Mouse (Mus musculus) forebrain, postnatal 0 days (tissue): ENCODE data around the gene Spag9. TPM values are rescaled to one million over a fixed set of nuclear protein-coding genes. Genes with fewer than 3 reads are reported as not detected.

ENCODE experiments used
- ATAC-seq: fragments of 200-750 bp; cut with Nextera tagmentation; 2 replicates; pipeline ENCODE4 v1.8.0; 2017; ENCODE audit warnings: mild to moderate bottlenecking, moderate library complexity
- DNase-seq: peaks from one replicate; pipeline ENCODE4 v3.0.0-alpha.2; 2015
- H3K27ac ChIP-seq: fragments of 300-500 bp; sonication (generic); 2 replicates; pipeline ENCODE4 v1.5.1; 2014; ENCODE audit warnings: low read depth, mild to moderate bottlenecking, antibody characterized with exemption, low read length, moderate library complexity, mixed read lengths
- H3K27me3 ChIP-seq: fragments of 300-500 bp; sonication (generic); 2 replicates; pipeline ENCODE4 v1.6.1; 2014; ENCODE audit warnings: mild to moderate bottlenecking, low read length, mixed read lengths; ENCODE audit not compliant: insufficient read depth
- H3K36me3 ChIP-seq: fragments of 300-500 bp; sonication (generic); 2 replicates; pipeline ENCODE4 v1.6.1; 2014; ENCODE audit warnings: mild to moderate bottlenecking, moderate library complexity; ENCODE audit not compliant: insufficient read depth
- H3K4me1 ChIP-seq: fragments of 300-500 bp; sonication (generic); 2 replicates; pipeline ENCODE4 v1.6.1; 2014; ENCODE audit warnings: antibody characterized with exemption; ENCODE audit not compliant: insufficient read depth
- H3K4me2 ChIP-seq: fragments of 300-500 bp; sonication (generic); 2 replicates; pipeline ENCODE4 v1.6.1; 2014; ENCODE audit warnings: low read depth, mild to moderate bottlenecking, moderate library complexity
- H3K4me3 ChIP-seq: fragments of 300-500 bp; sonication (generic); 2 replicates; pipeline ENCODE4 v1.5.1; 2014; ENCODE audit warnings: low read depth, low read length, mixed read lengths
- H3K9ac ChIP-seq: fragments of 300-500 bp; sonication (generic); 2 replicates; pipeline ENCODE4 v1.6.1; 2014; ENCODE audit warnings: mild to moderate bottlenecking
- H3K9me3 ChIP-seq: fragments of 300-500 bp; sonication (generic); 2 replicates; pipeline ENCODE4 v1.6.1; 2016; ENCODE audit warnings: low read length
- CTCF ChIP-seq: sonication (generic); IDR thresholded peaks from 2 replicates; pipeline ENCODE4 v1.5.1; 2016; ENCODE audit warnings: antibody characterized with exemption, control low read depth, low read depth
- WGBS: fragments of 180-500 bp; shearing (Covaris S2); extraction: QIAGEN DNeasy Blood & Tissue Kit; methylation state at CpG from one replicate; pipeline ENCODE4 v1.1.7; 2014; 5-methylcytosine and 5-hydroxymethylcytosine counted together
- polyA plus RNA-seq: library from polyadenylated mRNA; unstranded; fragments of >200 nt; fragmentation: Nextera tagmentation; extraction: Ambion mirVana; gene quantifications from 2 replicates; pipeline ENCODE4 v1.2.1, GENCODE M21; 2015
- total RNA-seq: library from RNA; depleted of rRNA; stranded (reverse); fragments of >200 nt; gene quantifications from 2 replicates; pipeline ENCODE4 v1.2.3, GENCODE M21; 2014

The Spag9 gene
- total and polyA plus RNA-seq, 2 experiments from 2014 or later: 67.1 to 155 TPM

GRCm38 (mm10) chr11:94163005-94163767 lies 167.3 kb downstream of the Spag9 start:
- no peak for TF ChIP-seq CTCF
- Histone ChIP-seq H3K27ac (no peak overlapping the region), H3K4me2 (no peak overlapping the region), H3K4me3 (no peak overlapping the region), H3K9me3 (no peaks in the 10 kb centered on the region), H3K27me3 (no peaks in the 10 kb centered on the region), H3K36me3 (no peaks in the 10 kb centered on the region), H3K4me1 (peaks cover 31% of the 10 kb centered on the region), H3K9ac (no peak overlapping the region)
- 76% methylated on average over 9 of the region's 9 CpGs for WGBS
- no peak for DNase-seq
- no peak for ATAC-seq

- H3K27ac ChIP-seq: no peak overlapping the region
- peaks cover 11% of the 10 kb centered on the region for H3K4me1 ChIP-seq
- H3K4me3 ChIP-seq: no peak overlapping the region
- DNase-seq (no peak), ATAC-seq (no peak)
- no peak for TF ChIP-seq CTCF
- no peak overlapping the region for H3K9ac ChIP-seq
- WGBS: 77% methylated on average over 4 of the region's 4 CpGs
- H3K36me3 ChIP-seq: no peaks in the 10 kb centered on the region
- H3K4me2 ChIP-seq: no peak overlapping the region
- H3K27me3 ChIP-seq: no peaks in the 10 kb centered on the region
- no peaks in the 10 kb centered on the region for H3K9me3 ChIP-seq
These were observed 169.9 kb downstream of the Spag9 start for GRCm38 (mm10) chr11:94165745-94166144.

GRCm38 (mm10) chr11:94168238-94168637 lies 172.3 kb downstream of the Spag9 start:
- no peak overlapping the region for H3K4me2 ChIP-seq
- no peak for TF ChIP-seq CTCF
- WGBS: 47% methylated on average over 5 of the region's 5 CpGs
- H3K27ac ChIP-seq: no peak overlapping the region
- no peaks in the 10 kb centered on the region for H3K36me3 ChIP-seq
- H3K4me1 ChIP-seq: no peaks in the 10 kb centered on the region
- ATAC-seq (peak; percentile 42; the same call in 1 of the 2 replicates), DNase-seq (no peak)
- H3K9me3 ChIP-seq: no peaks in the 10 kb centered on the region
- no peak overlapping the region for H3K9ac ChIP-seq
- H3K27me3 ChIP-seq: no peaks in the 10 kb centered on the region
- no peak overlapping the region for H3K4me3 ChIP-seq

- Histone ChIP-seq H3K4me2 (no peak overlapping the region), H3K27me3 (no peaks in the 10 kb centered on the region), H3K4me3 (no peak overlapping the region), H3K9ac (no peak overlapping the region), H3K27ac (no peak overlapping the region), H3K4me1 (no peaks in the 10 kb centered on the region), H3K9me3 (no peaks in the 10 kb centered on the region), H3K36me3 (no peaks in the 10 kb centered on the region)
- 73% methylated on average over 5 of the region's 5 CpGs for WGBS
- no peak for DNase-seq
- no peak for TF ChIP-seq CTCF
- ATAC-seq: no peak
These were observed 173.7 kb downstream of the Spag9 start for GRCm38 (mm10) chr11:94169596-94169995.

GRCm38 (mm10) chr11:94171691-94172090 lies 175.8 kb downstream of the Spag9 start:
- no peaks in the 10 kb centered on the region for H3K4me1 ChIP-seq
- TF ChIP-seq CTCF: no peak
- H3K36me3 ChIP-seq: no peaks in the 10 kb centered on the region
- no peak overlapping the region for H3K4me3 ChIP-seq
- no peaks in the 10 kb centered on the region for H3K9me3 ChIP-seq
- H3K27ac ChIP-seq: no peak overlapping the region
- H3K27me3 ChIP-seq: no peaks in the 10 kb centered on the region
- ATAC-seq (no peak), DNase-seq (no peak)
- 90% methylated on average over 5 of the region's 5 CpGs for WGBS
- H3K4me2 ChIP-seq: no peak overlapping the region
- H3K9ac ChIP-seq: no peak overlapping the region

- no peak for TF ChIP-seq CTCF
- Histone ChIP-seq H3K36me3 (no peaks in the 10 kb centered on the region), H3K4me2 (no peak overlapping the region), H3K27ac (no peak overlapping the region), H3K9ac (no peak overlapping the region), H3K27me3 (no peaks in the 10 kb centered on the region), H3K4me3 (no peak overlapping the region), H3K9me3 (no peaks in the 10 kb centered on the region), H3K4me1 (no peaks in the 10 kb centered on the region)
- 76% methylated on average over 9 of the region's 9 CpGs for WGBS
- ATAC-seq: no peak
- no peak for DNase-seq
These were observed 176.3 kb downstream of the Spag9 start for GRCm38 (mm10) chr11:94172186-94172585.

GRCm38 (mm10) chr11:94173726-94174146 lies 177.8 kb downstream of the Spag9 start:
- no peak overlapping the region for H3K4me3 ChIP-seq
- no peaks in the 10 kb centered on the region for H3K4me1 ChIP-seq
- no peaks in the 10 kb centered on the region for H3K9me3 ChIP-seq
- WGBS: 40% methylated on average over 4 of the region's 4 CpGs
- H3K27me3 ChIP-seq: no peaks in the 10 kb centered on the region
- no peaks in the 10 kb centered on the region for H3K36me3 ChIP-seq
- peak; percentile 53 for ATAC-seq
- no peak overlapping the region for H3K27ac ChIP-seq
- no peak for DNase-seq
- no peak for TF ChIP-seq CTCF
- no peak overlapping the region for H3K4me2 ChIP-seq
- no peak overlapping the region for H3K9ac ChIP-seq
